Mouse (Mus musculus): ENCODE data around the gene Polr2i.

DNA sequence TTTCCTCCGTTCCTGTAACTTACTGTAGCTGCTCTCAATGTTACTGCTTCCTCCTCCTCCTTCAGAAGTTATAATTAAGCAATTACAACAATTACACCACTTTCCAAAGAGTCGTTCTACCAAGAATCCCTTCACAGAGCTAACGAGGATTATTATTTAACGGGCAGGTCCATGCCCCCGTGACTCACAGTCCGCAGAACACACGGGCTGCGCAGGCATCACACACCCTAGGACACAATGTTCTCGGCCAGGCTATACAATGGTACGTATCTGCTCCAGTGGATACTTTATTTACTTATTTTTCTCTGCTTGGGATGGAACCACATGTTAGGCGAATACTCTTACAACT, 11.8 kb upstream of the Polr2i start:
- no peak for TF ChIP-seq POLR2A (IDR thresholded peaks at IDR 0.05; ENCODE audit: borderline replicate concordance, extremely low read depth, insufficient read depth, insufficient read length, poor library complexity, severe bottlenecking)
- no peak for TF ChIP-seq CTCF (IDR thresholded peaks at IDR 0.05; ENCODE audit: borderline replicate concordance, extremely low read depth, insufficient read depth, insufficient read length)
